Mouse (Mus musculus) 416B (cell line): Measurements from ENCODE around the gene Ccdc85c.
A peak's percentile ranks its signal among the peaks of the same experiment; 100 is the strongest.

Source experiments
- DNase-seq: peaks from one replicate; pipeline ENCODE4 v3.0.0; 2011; ENCODE audit warnings: low read depth

The Ccdc85c gene

GRCm38 (mm10) chr12:108274661-108275507 lies at the start of gene Ccdc85c:
Ccdc85c (minus strand) TSS chr12:108275425.
- no peak for DNase-seq

- DNase-seq, result no peak
Measured at GRCm38 (mm10) chr12:108320096-108320495, 44.9 kb upstream of the Ccdc85c start.

- DNase-seq, result no peak
Measured at GRCm38 (mm10) chr12:108318499-108318898, 43.3 kb upstream of the Ccdc85c start.

GRCm38 (mm10) chr12:108317826-108318430 lies 42.7 kb upstream of the Ccdc85c start:
- DNase-seq, result no peak

- DNase-seq, result peak; percentile 34
Measured at GRCm38 (mm10) chr12:108317201-108317738, 42.0 kb upstream of the Ccdc85c start.

- no peak for DNase-seq
Measured at GRCm38 (mm10) chr12:108316655-108317054, 41.4 kb upstream of the Ccdc85c start.

- no peak for DNase-seq
Measured at GRCm38 (mm10) chr12:108315818-108316217, 40.6 kb upstream of the Ccdc85c start.

GRCm38 (mm10) chr12:108313244-108313772 lies 38.1 kb upstream of the Ccdc85c start:
- DNase-seq, result no peak

- no peak for DNase-seq
Measured at GRCm38 (mm10) chr12:108312432-108312851, 37.2 kb upstream of the Ccdc85c start.

GRCm38 (mm10) chr12:108311741-108312290 lies 36.6 kb upstream of the Ccdc85c start:
- no peak for DNase-seq

GRCm38 (mm10) chr12:108310456-108311027 lies 35.3 kb upstream of the Ccdc85c start:
- DNase-seq, result no peak

- DNase-seq, result no peak
Measured at GRCm38 (mm10) chr12:108310041-108310440, 34.8 kb upstream of the Ccdc85c start.

GRCm38 (mm10) chr12:108309116-108309794 lies 34.0 kb upstream of the Ccdc85c start:
- peak; percentile 74 for DNase-seq

- DNase-seq, result no peak
Measured at GRCm38 (mm10) chr12:108308363-108308856, 33.2 kb upstream of the Ccdc85c start.

GRCm38 (mm10) chr12:108307553-108307952 lies 32.3 kb upstream of the Ccdc85c start:
- peak; percentile 46 for DNase-seq

GRCm38 (mm10) chr12:108305812-108306794 lies 30.9 kb upstream of the Ccdc85c start, which contains the start of gene Hhipl1:
Hhipl1 (plus strand) TSS chr12:108306270.
- no peak for DNase-seq

GRCm38 (mm10) chr12:108305172-108305571 lies 29.9 kb upstream of the Ccdc85c start:
- no peak for DNase-seq

GRCm38 (mm10) chr12:108303778-108304365 lies 28.6 kb upstream of the Ccdc85c start:
- DNase-seq, result no peak

- no peak for DNase-seq
Measured at GRCm38 (mm10) chr12:108301006-108301405, 25.8 kb upstream of the Ccdc85c start.

GRCm38 (mm10) chr12:108297033-108297432 lies 21.8 kb upstream of the Ccdc85c start:
- DNase-seq, result peak; percentile 38
